Mouse (Mus musculus): Measurements from ENCODE around the gene Tut1. TPM values are rescaled to one million over a fixed set of nuclear protein-coding genes. Genes with fewer than 3 reads are reported as not detected.
"Not testable (repeated sequence)": the region's sequence is repeated elsewhere in the genome, so short reads cannot be mapped to it uniquely, and the experiment has no call there.

Gene Tut1
- polyA plus RNA-seq, 1 experiment = 20.8 TPM

GRCm38 (mm10) chr19:8965075-8965474 is 11.4 kb downstream of the Tut1 start:
- no peak for DNase-seq
- Histone ChIP-seq H3K4me3 (replicated peaks; ENCODE audit: insufficient read depth, low read depth, low read length) (no peak overlapping the region), H3K27me3 (ENCODE audit: control insufficient read depth, insufficient read depth, low read length) (no peaks in the 10 kb centered on the region), H3K27ac (ENCODE audit: insufficient read depth, low read length) (no peak overlapping the region), H3K4me1 (ENCODE audit: control insufficient read depth, insufficient read depth, low read length) (0 out of 2 replicates have a peak, but pooled peaks cover 2% of the 10 kb centered on the region)
- 80% methylated on average over 11 of the region's 11 CpGs for WGBS
- TF ChIP-seq CTCF (IDR thresholded peaks at IDR 0.05; ENCODE audit: borderline replicate concordance, insufficient read depth, low read depth, low read length) (no peak), POLR2A (IDR thresholded peaks at IDR 0.05; ENCODE audit: borderline replicate concordance, insufficient read depth, low read length) (no peak)

GRCm38 (mm10) chr19:8965771-8966170 is 12.1 kb downstream of the Tut1 start:
- H3K4me3 ChIP-seq (replicated peaks; ENCODE audit: insufficient read depth, low read depth, low read length) = no peak overlapping the region
- 62% methylated on average over 8 of the region's 8 CpGs for WGBS

GRCm38 (mm10) chr19:8966198-8966589 is 12.5 kb downstream of the Tut1 start:
- no peaks in the 10 kb centered on the region for H3K27me3 ChIP-seq (ENCODE audit: control insufficient read depth, insufficient read depth, low read length)
- TF ChIP-seq CTCF (IDR thresholded peaks at IDR 0.05; ENCODE audit: borderline replicate concordance, insufficient read depth, low read depth, low read length) (no peak), POLR2A (IDR thresholded peaks at IDR 0.05; ENCODE audit: borderline replicate concordance, insufficient read depth, low read length) (no peak)
- H3K4me3 ChIP-seq (replicated peaks; ENCODE audit: insufficient read depth, low read depth, low read length) = peak overlapping the region; percentile 65
- WGBS = 24% methylated on average over 5 of the region's 5 CpGs
- peak in 1 of 2 experiments; percentile 29 for DNase-seq
- 0 out of 2 replicates have a peak, but pooled peaks cover 2% of the 10 kb centered on the region for H3K4me1 ChIP-seq (ENCODE audit: control insufficient read depth, insufficient read depth, low read length)
- 0 out of 2 replicates have a peak overlapping the region, but pooled peaks have one; percentile 22 for H3K27ac ChIP-seq (ENCODE audit: insufficient read depth, low read length)

More at GRCm38 (mm10) chr19:8965771-8966170, 12.1 kb downstream of the Tut1 start:
- H3K27ac ChIP-seq (ENCODE audit: insufficient read depth, low read length) = no peak overlapping the region
- no peaks in the 10 kb centered on the region for H3K27me3 ChIP-seq (ENCODE audit: control insufficient read depth, insufficient read depth, low read length)
- peak in 1 of 2 experiments; percentile 34 for DNase-seq
- 0 out of 2 replicates have a peak, but pooled peaks cover 2% of the 10 kb centered on the region for H3K4me1 ChIP-seq (ENCODE audit: control insufficient read depth, insufficient read depth, low read length)
- TF ChIP-seq POLR2A (IDR thresholded peaks at IDR 0.05; ENCODE audit: borderline replicate concordance, insufficient read depth, low read length) = no peak

GRCm38 (mm10) chr19:8966590-8967372 is 13.1 kb downstream of the Tut1 start, which contains the start of gene Eef1g:
Gene Eef1g (plus strand): TSS chr19:8967041.
- TF ChIP-seq CTCF (IDR thresholded peaks at IDR 0.05; ENCODE audit: borderline replicate concordance, insufficient read depth, low read depth, low read length) (no peak), POLR2A (IDR thresholded peaks at IDR 0.05; ENCODE audit: borderline replicate concordance, insufficient read depth, low read length) (peak; percentile 30; the same call in 1 of the 2 replicates)
- WGBS = under 1% methylated on average over 52 of the region's 52 CpGs
- DNase-seq = peak; percentile 98 to 100

GRCm38 (mm10) chr19:8967373-8967743 is 13.7 kb downstream of the Tut1 start:
- H3K27me3 ChIP-seq (ENCODE audit: control insufficient read depth, insufficient read depth, low read length) = no peaks in the 10 kb centered on the region
- 0 out of 2 replicates have a peak, but pooled peaks cover 2% of the 10 kb centered on the region for H3K4me1 ChIP-seq (ENCODE audit: control insufficient read depth, insufficient read depth, low read length)
- TF ChIP-seq POLR2A (IDR thresholded peaks at IDR 0.05; ENCODE audit: borderline replicate concordance, insufficient read depth, low read length) (no peak; the same call in 1 of the 2 replicates), CTCF (IDR thresholded peaks at IDR 0.05; ENCODE audit: borderline replicate concordance, insufficient read depth, low read depth, low read length) (no peak)
- WGBS = 0% methylated on average over 8 of the region's 8 CpGs
- H3K27ac ChIP-seq (ENCODE audit: insufficient read depth, low read length) = peak overlapping the region; percentile 40; the same call in 1 of the 2 replicates
- H3K4me3 ChIP-seq (replicated peaks; ENCODE audit: insufficient read depth, low read depth, low read length) = peak overlapping the region; percentile 83
- no peak for DNase-seq

More at GRCm38 (mm10) chr19:8966590-8967372, 13.1 kb downstream of the Tut1 start, which contains the start of gene Eef1g:
- Histone ChIP-seq H3K4me3 (replicated peaks; ENCODE audit: insufficient read depth, low read depth, low read length) (peak within 1 kb of the TSS; percentile 83), H3K27ac (ENCODE audit: insufficient read depth, low read length) (peak within 1 kb of the TSS; percentile 40; the same call in 1 of the 2 replicates), H3K4me1 (ENCODE audit: control insufficient read depth, insufficient read depth, low read length) (0 out of 2 replicates have a peak, but pooled peaks cover 2% of the 10 kb centered on the region), H3K27me3 (ENCODE audit: control insufficient read depth, insufficient read depth, low read length) (no peaks in the 10 kb centered on the region)

GRCm38 (mm10) chr19:8967893-8968292 is 14.2 kb downstream of the Tut1 start:
- 3% methylated on average over 9 of the region's 9 CpGs for WGBS
- no peaks in the 10 kb centered on the region for H3K27me3 ChIP-seq (ENCODE audit: control insufficient read depth, insufficient read depth, low read length)
- TF ChIP-seq CTCF (IDR thresholded peaks at IDR 0.05; ENCODE audit: borderline replicate concordance, insufficient read depth, low read depth, low read length) (no peak), POLR2A (IDR thresholded peaks at IDR 0.05; ENCODE audit: borderline replicate concordance, insufficient read depth, low read length) (no peak)
- H3K4me3 ChIP-seq (replicated peaks; ENCODE audit: insufficient read depth, low read depth, low read length) = peak overlapping the region; percentile 83
- DNase-seq = no peak
- 0 out of 2 replicates have a peak, but pooled peaks cover 2% of the 10 kb centered on the region for H3K4me1 ChIP-seq (ENCODE audit: control insufficient read depth, insufficient read depth, low read length)
- H3K27ac ChIP-seq (ENCODE audit: insufficient read depth, low read length) = no peak overlapping the region

- H3K27ac ChIP-seq (ENCODE audit: insufficient read depth, low read length); DNase-seq; H3K27me3 ChIP-seq (ENCODE audit: control insufficient read depth, insufficient read depth, low read length); H3K4me3 ChIP-seq (replicated peaks; ENCODE audit: insufficient read depth, low read depth, low read length); H3K4me1 ChIP-seq (ENCODE audit: control insufficient read depth, insufficient read depth, low read length): not testable (repeated sequence)
- WGBS = 89% methylated on average over 8 of the region's 8 CpGs
Measured at GRCm38 (mm10) chr19:8972491-8972890, 18.8 kb downstream of the Tut1 start.

- 93% methylated on average over 1 of the region's 1 CpGs for WGBS
- TF ChIP-seq CTCF (IDR thresholded peaks at IDR 0.05; ENCODE audit: borderline replicate concordance, insufficient read depth, low read depth, low read length) (no peak), POLR2A (IDR thresholded peaks at IDR 0.05; ENCODE audit: borderline replicate concordance, insufficient read depth, low read length) (no peak)
- no peak for DNase-seq
Measured at GRCm38 (mm10) chr19:8974638-8975037, 21.0 kb downstream of the Tut1 start.

More at GRCm38 (mm10) chr19:8974638-8975037, 21.0 kb downstream of the Tut1 start:
- H3K27me3 ChIP-seq (ENCODE audit: control insufficient read depth, insufficient read depth, low read length) = no peaks in the 10 kb centered on the region
- no peaks in the 10 kb centered on the region for H3K4me1 ChIP-seq (ENCODE audit: control insufficient read depth, insufficient read depth, low read length)
- H3K27ac ChIP-seq (ENCODE audit: insufficient read depth, low read length) = no peak overlapping the region
- no peak overlapping the region for H3K4me3 ChIP-seq (replicated peaks; ENCODE audit: insufficient read depth, low read depth, low read length)
